Mouse (Mus musculus): Measurements from ENCODE around the gene Trpm6. TPM values are rescaled to one million over a fixed set of nuclear protein-coding genes. Genes with fewer than 3 reads are reported as not detected.

The Trpm6 gene
- total RNA-seq (2021) (under 1 TPM; 0.05 to 0.16 TPM), polyA plus RNA-seq (2012; rRNA removed) (0.06 and 0.14 TPM in 2 replicates)
- long read RNA-seq = 0 reads

DNA sequence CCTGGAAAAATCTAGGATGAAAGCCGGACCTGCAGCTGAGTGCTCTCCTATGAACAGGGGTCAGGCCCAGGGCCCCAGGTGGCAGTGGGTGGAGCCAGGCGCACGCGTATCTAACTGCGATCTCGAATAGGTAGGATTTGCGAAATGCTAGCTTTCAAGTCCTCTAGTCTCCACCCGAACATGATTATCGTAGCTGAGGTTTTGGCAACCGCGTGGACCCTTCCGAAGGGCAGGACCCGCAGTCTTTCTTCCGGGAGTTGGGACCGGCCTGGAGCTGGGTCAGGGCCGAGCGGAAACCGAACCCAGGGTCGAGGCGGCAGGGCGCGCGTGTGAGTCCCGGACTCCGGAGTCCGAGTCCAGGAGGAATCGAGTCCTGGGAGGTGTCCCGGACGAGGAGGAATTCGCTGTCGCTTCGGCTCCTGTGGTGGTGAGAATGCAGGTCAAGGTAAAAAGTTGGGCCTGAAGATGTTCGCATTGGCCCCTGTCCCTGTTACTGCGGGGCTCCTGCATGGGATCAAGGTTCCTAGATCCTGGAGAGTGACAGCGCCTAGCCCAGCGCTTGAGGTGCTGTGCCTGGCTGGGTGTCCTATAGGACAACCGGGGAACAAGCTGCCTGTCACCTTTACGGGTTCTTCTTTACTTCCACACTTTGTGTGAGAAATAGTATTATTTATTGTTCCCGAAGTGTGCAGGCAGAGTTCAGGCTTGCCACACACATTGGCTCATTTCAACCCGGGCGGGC is at the start of gene Trpm6:
Gene Trpm6, plus strand, starts transcription at position 386 of the 742 bp plus-strand sequence.
- H3K4me3 ChIP-seq = no peak within 1 kb of the TSS
- TF ChIP-seq EP300 (IDR thresholded peaks at IDR 0.05; ENCODE audit: insufficient read depth, low read depth, low read length) (no peak), CTCF (IDR thresholded peaks at IDR 0.05) (no peak), POLR2A (IDR thresholded peaks at IDR 0.05; ENCODE audit: insufficient read depth, low read depth, low read length) (no peak)
- peak in 1 of 2 experiments; percentile 19 for DNase-seq
- H3K9ac ChIP-seq (ENCODE audit: low read depth, low read length) = peak within 1 kb of the TSS; percentile 45; the same call in 1 of the 2 replicates
- H3K36me3 ChIP-seq (ENCODE audit: control insufficient read depth, insufficient read depth, low read length) = no peaks in the 10 kb centered on the region
- no peak within 1 kb of the TSS for H3K27ac ChIP-seq
- WGBS = 9% methylated on average over 41 of the region's 41 CpGs
- H3K27me3 ChIP-seq (ENCODE audit: control insufficient read depth, insufficient read depth, low read length) = no peaks in the 10 kb centered on the region
- no peaks in the 10 kb centered on the region for H3K4me1 ChIP-seq (ENCODE audit: control insufficient read depth, insufficient read depth, low read length)
- intact Hi-C loops (cut with DNase I) = no loop called here
- no peaks in the 10 kb centered on the region for H3K79me2 ChIP-seq (replicated peaks; ENCODE audit: control insufficient read depth, insufficient read depth, low read length)

DNA sequence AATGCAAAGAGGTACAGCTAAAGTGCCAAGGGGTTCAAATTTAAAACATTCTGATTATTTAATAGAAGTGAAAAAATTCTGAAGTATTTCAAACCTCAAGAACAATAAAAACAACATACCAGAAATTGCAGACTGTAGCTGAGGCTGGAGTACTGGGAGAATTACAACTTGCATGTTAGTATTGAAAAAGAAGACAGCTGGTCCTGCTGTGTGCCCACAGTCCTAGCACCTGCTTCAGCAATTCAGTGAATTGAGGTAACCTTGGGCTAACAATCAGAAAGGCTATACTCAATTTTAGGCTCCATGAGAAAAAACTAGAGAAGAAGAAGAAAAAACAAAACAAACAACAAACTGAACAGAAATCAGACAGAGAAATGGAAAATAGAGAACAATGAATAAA is 41.7 kb upstream of the Trpm6 start:
- Histone ChIP-seq H3K27me3 (ENCODE audit: control insufficient read depth, insufficient read depth, low read length) (no peaks in the 10 kb centered on the region), H3K79me2 (replicated peaks; ENCODE audit: control insufficient read depth, insufficient read depth, low read length) (no peaks in the 10 kb centered on the region), H3K9ac (ENCODE audit: low read depth, low read length) (no peak overlapping the region), H3K36me3 (ENCODE audit: control insufficient read depth, insufficient read depth, low read length) (no peaks in the 10 kb centered on the region), H3K4me1 (ENCODE audit: control insufficient read depth, insufficient read depth, low read length) (no peaks in the 10 kb centered on the region), H3K27ac (no peak overlapping the region), H3K4me3 (no peak overlapping the region)
- no peak for DNase-seq
- TF ChIP-seq CTCF (IDR thresholded peaks at IDR 0.05) = no peak
- no peak for TF ChIP-seq POLR2A (IDR thresholded peaks at IDR 0.05; ENCODE audit: insufficient read depth, low read depth, low read length)
- TF ChIP-seq EP300 (IDR thresholded peaks at IDR 0.05; ENCODE audit: insufficient read depth, low read depth, low read length) = no peak
- intact Hi-C loops (cut with DNase I) = no loop called here

DNA sequence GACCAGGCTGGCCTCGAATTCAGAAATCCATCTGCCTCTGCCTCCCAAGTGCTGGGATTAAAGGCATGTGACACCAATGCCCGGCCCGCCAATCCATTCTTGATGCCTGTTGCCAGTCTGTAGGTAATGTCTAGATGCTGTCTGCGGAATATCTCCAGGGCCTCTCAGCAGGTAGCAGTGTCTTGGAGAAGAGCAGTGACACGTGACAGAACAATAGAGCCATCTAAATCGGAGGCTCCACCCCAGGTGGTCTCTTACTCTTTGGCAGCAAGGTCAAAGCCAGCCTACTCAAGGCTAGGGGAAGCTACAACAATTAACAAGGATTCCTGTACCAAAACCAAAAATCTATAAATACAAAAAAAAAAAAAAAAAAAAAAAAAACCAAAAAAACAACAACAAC is 38.9 kb upstream of the Trpm6 start:
- no peak overlapping the region for H3K9ac ChIP-seq (ENCODE audit: low read depth, low read length)
- no peak overlapping the region for H3K4me3 ChIP-seq
- no peak overlapping the region for H3K27ac ChIP-seq
- H3K4me1 ChIP-seq (ENCODE audit: control insufficient read depth, insufficient read depth, low read length) = peaks cover 5% of the 10 kb centered on the region; the same call in 1 of the 2 replicates
- TF ChIP-seq EP300 (IDR thresholded peaks at IDR 0.05; ENCODE audit: insufficient read depth, low read depth, low read length) = no peak
- no peak for TF ChIP-seq CTCF (IDR thresholded peaks at IDR 0.05)
- no peak for TF ChIP-seq POLR2A (IDR thresholded peaks at IDR 0.05; ENCODE audit: insufficient read depth, low read depth, low read length)
- WGBS = 85% methylated on average over 6 of the region's 6 CpGs
- peaks cover 2% of the 10 kb centered on the region; the same call in 1 of the 2 replicates for H3K79me2 ChIP-seq (replicated peaks; ENCODE audit: control insufficient read depth, insufficient read depth, low read length)
- no peak for DNase-seq
- H3K27me3 ChIP-seq (ENCODE audit: control insufficient read depth, insufficient read depth, low read length) = no peaks in the 10 kb centered on the region
- intact Hi-C loops (cut with DNase I) = loop anchor here (5.0 to 10.0 kb wide), 2 partner anchors 79 to 124 kb away; partner anchors contain the start of genes Nmrk1 and Ostf1
- H3K36me3 ChIP-seq (ENCODE audit: control insufficient read depth, insufficient read depth, low read length) = no peaks in the 10 kb centered on the region

DNA sequence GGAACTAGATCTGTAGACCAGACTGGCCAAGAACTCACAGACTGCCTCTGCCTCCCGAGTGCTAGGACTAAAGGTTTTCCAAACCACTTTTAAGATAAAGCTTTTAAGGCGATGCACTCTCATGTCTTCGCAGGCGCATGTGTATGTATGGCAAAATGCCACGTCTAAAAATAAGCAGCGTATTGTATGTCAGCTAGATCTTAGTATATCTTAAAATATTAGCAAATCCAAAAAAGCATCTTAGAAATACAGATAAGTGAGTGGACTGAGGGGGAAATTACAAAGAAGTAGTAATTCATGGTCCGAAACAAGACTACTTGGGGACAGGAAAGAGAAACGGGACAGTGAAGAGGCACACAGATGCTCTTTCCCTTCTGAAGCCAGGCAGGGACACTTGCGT is 38.2 kb upstream of the Trpm6 start:
- no peak overlapping the region for H3K4me3 ChIP-seq
- peaks cover 2% of the 10 kb centered on the region; the same call in 1 of the 2 replicates for H3K79me2 ChIP-seq (replicated peaks; ENCODE audit: control insufficient read depth, insufficient read depth, low read length)
- no peak for TF ChIP-seq POLR2A (IDR thresholded peaks at IDR 0.05; ENCODE audit: insufficient read depth, low read depth, low read length)
- no peak for TF ChIP-seq EP300 (IDR thresholded peaks at IDR 0.05; ENCODE audit: insufficient read depth, low read depth, low read length)
- TF ChIP-seq CTCF (IDR thresholded peaks at IDR 0.05) = no peak
- H3K9ac ChIP-seq (ENCODE audit: low read depth, low read length) = no peak overlapping the region
- intact Hi-C loops (cut with DNase I) = loop anchor here (5.0 to 10.0 kb wide), 2 partner anchors 79 to 123 kb away; partner anchors contain the start of genes Nmrk1 and Ostf1
- 59% methylated on average over 9 of the region's 9 CpGs for WGBS
- no peak for DNase-seq
- no peaks in the 10 kb centered on the region for H3K27me3 ChIP-seq (ENCODE audit: control insufficient read depth, insufficient read depth, low read length)
- no peaks in the 10 kb centered on the region for H3K36me3 ChIP-seq (ENCODE audit: control insufficient read depth, insufficient read depth, low read length)
- H3K27ac ChIP-seq = no peak overlapping the region
- H3K4me1 ChIP-seq (ENCODE audit: control insufficient read depth, insufficient read depth, low read length) = peaks cover 5% of the 10 kb centered on the region; the same call in 1 of the 2 replicates

DNA sequence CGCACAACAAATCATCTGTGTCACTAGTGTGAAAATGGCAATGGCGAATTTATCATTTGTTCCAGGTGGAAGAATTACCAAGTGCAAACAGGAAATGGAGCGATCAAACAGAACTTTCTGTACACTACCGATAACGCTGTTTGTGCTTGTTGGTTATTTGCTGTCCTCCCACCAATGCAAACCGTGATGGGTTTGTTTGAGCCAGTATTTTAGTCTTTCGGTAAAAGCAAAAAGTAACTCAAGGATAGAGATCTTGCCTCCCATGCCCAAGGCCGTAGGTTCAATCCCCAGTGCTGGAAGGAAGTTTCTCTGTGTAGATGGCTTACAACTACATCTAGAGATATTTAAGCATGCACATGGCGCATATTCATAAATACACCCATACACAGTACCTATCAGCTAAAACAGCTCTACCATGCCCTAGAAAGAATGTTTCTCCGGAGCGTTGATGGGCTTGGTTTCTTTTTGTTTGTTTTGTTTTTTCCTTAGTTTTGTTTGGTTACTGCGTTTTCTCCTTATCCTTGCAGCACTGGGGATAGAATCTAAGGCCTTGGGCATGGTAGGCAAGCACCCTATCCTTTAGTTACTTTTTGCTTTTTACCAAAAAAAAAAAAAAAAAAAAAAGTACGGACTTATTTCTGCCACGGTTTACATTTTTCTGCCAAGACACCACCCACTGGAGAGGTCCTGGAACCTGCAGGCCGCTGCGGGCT is 37.5 kb upstream of the Trpm6 start:
- Histone ChIP-seq H3K36me3 (ENCODE audit: control insufficient read depth, insufficient read depth, low read length) (no peaks in the 10 kb centered on the region), H3K9ac (ENCODE audit: low read depth, low read length) (peak overlapping the region; percentile 92), H3K79me2 (replicated peaks; ENCODE audit: control insufficient read depth, insufficient read depth, low read length) (peaks cover 2% of the 10 kb centered on the region; the same call in 1 of the 2 replicates), H3K27me3 (ENCODE audit: control insufficient read depth, insufficient read depth, low read length) (no peaks in the 10 kb centered on the region), H3K4me1 (ENCODE audit: control insufficient read depth, insufficient read depth, low read length) (peaks cover 5% of the 10 kb centered on the region; the same call in 1 of the 2 replicates), H3K4me3 (peak overlapping the region; percentile 79), H3K27ac (peak overlapping the region; percentile 83)
- intact Hi-C loops (cut with DNase I) = loop anchor here (2.0 to 10.0 kb wide), 5 partner anchors 26 to 122 kb away; partner anchors contain the start of genes Carnmt1, Nmrk1 and Ostf1
- TF ChIP-seq EP300 (IDR thresholded peaks at IDR 0.05; ENCODE audit: insufficient read depth, low read depth, low read length) = no peak
- no peak for TF ChIP-seq CTCF (IDR thresholded peaks at IDR 0.05)
- TF ChIP-seq POLR2A (IDR thresholded peaks at IDR 0.05; ENCODE audit: insufficient read depth, low read depth, low read length) = no peak
- DNase-seq = no peak
- 52% methylated on average over 16 of the region's 16 CpGs for WGBS

Data from heart, adult 2 months (tissue).